Mouse (Mus musculus) heart, embryonic 16.5 days (tissue): ENCODE measurements around the gene Ipo4. TPM values are rescaled to one million over a fixed set of nuclear protein-coding genes. Genes with fewer than 3 reads are reported as not detected.

Experiments
- ATAC-seq: fragments of 200-750 bp; cut with Nextera tagmentation; replicated peaks from 2 replicates; pipeline ENCODE4 v1.8.0; 2017; ENCODE audit warnings: moderate number of reproducible peaks; ENCODE audit not compliant: insufficient read depth, low FRiP score; ENCODE audit errors: extremely low read depth
- H3K27ac ChIP-seq: fragments of 300-500 bp; sonication (generic); 2 replicates; pipeline ENCODE4 v1.5.1; 2014; ENCODE audit warnings: mild to moderate bottlenecking, low read length, control low read depth, moderate library complexity
- H3K27me3 ChIP-seq: fragments of 300-500 bp; sonication (generic); 2 replicates; pipeline ENCODE4 v1.6.1; 2014; ENCODE audit warnings: low read length, mixed read lengths; ENCODE audit not compliant: control insufficient read depth, insufficient read depth
- H3K36me3 ChIP-seq: fragments of 300-500 bp; sonication (generic); 2 replicates; pipeline ENCODE4 v1.6.1; 2014; ENCODE audit not compliant: control insufficient read depth, insufficient read depth
- H3K4me1 ChIP-seq: fragments of 300-500 bp; sonication (generic); 2 replicates; pipeline ENCODE4 v1.6.1; 2014; ENCODE audit warnings: low read length, mixed read lengths; ENCODE audit not compliant: control insufficient read depth, insufficient read depth
- H3K4me2 ChIP-seq: fragments of 300-500 bp; sonication (generic); 2 replicates; pipeline ENCODE4 v1.6.1; 2014; ENCODE audit warnings: low read depth, mild to moderate bottlenecking, control low read depth, low read length
- H3K4me3 ChIP-seq: fragments of 300-500 bp; sonication (generic); 2 replicates; pipeline ENCODE4 v1.5.1; 2014; ENCODE audit warnings: mild to moderate bottlenecking, control low read depth, low read length
- H3K9ac ChIP-seq: fragments of 300-500 bp; sonication (generic); 2 replicates; pipeline ENCODE4 v1.6.1; 2014; ENCODE audit warnings: low read length, control low read depth
- H3K9me3 ChIP-seq: fragments of 300-500 bp; sonication (generic); replicated peaks from 2 replicates; pipeline ENCODE4 v1.6.1; 2016; ENCODE audit warnings: low read length; ENCODE audit not compliant: control insufficient read depth
- WGBS: fragments of 180-500 bp; shearing (Covaris S2); extraction: QIAGEN DNeasy Blood & Tissue Kit; methylation state at CpG from one replicate; pipeline ENCODE4 v1.1.7; 2014; 5-methylcytosine and 5-hydroxymethylcytosine counted together
- polyA plus RNA-seq: library from polyadenylated mRNA; unstranded; fragments of >200 nt; fragmentation: Nextera tagmentation; extraction: Ambion mirVana; gene quantifications from 2 replicates; pipeline ENCODE4 v1.2.1, GENCODE M21; 2015

Ipo4 gene
- polyA plus RNA-seq, 1 experiment from 2014 or later, result 64.8 TPM

DNA sequence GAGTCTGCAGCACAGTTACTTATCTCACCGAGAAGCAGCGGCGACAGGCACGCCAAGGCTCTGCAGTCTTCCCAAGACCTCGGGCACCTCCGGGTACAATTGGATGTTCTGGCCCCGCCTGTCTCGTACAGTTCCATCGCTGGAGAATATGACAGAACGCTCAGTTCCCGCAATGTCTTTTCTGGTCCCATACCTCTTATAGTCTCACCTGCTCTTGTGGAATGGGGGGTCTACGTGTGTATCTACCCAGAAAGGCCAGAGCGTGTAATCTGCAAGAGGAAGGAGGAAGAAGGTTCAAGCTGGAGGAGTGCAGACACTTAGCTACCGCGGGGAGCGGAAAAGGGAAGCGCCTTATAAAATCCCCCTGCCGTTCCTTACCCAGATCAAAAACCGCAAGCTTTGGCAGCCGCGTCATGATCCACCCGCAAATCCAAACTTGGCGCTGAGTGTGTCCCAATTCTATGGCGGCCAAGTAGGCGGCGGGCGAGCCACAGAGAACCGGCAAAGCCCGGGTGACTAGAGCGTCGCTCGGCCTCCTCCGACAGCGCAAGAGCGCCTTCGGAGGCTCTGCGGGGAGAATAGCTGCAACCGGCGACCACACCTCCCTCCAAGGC, 24.3 kb upstream of the Ipo4 start, which contains the start of gene Mdp1:
Gene Mdp1 (minus strand): TSS at position 549 of the 614 bp plus-strand sequence.
- Histone ChIP-seq H3K27ac (peak within 1 kb of the TSS; percentile 73), H3K27me3 (no peaks in the 10 kb centered on the region), H3K36me3 (peaks cover 28% of the 10 kb centered on the region), H3K4me2 (peak within 1 kb of the TSS; percentile 77), H3K4me1 (peaks cover 27% of the 10 kb centered on the region), H3K9me3 (no peaks in the 10 kb centered on the region), H3K4me3 (peak within 1 kb of the TSS; percentile 64), H3K9ac (peak within 1 kb of the TSS; percentile 86)
- under 1% methylated on average over 39 of the region's 39 CpGs for WGBS
- ATAC-seq, result peak; percentile 88

DNA sequence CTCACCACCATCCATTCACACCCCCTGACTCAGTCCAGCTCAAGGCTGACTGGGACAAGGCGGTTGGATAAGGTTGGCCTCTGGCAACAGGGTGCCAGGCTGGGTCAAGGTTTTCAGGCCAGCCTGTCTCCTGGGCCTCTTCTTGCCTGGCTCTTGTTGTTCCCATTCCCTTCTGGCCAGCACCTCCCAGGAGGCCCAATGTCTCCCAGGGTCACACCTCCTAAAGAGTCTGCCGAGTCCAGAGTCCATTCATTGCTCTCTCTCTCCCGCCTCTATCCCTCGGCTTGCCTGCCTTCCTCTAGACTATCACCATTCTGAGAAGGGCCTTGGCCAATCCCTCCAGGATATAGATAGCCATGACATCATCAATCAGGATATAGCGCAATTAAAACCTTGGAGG, 22.3 kb upstream of the Ipo4 start:
- no peak overlapping the region for H3K9ac ChIP-seq
- H3K4me3 ChIP-seq, result no peak overlapping the region
- ATAC-seq, result no peak
- peaks cover 27% of the 10 kb centered on the region for H3K4me1 ChIP-seq
- H3K4me2 ChIP-seq, result no peak overlapping the region
- no peaks in the 10 kb centered on the region for H3K9me3 ChIP-seq
- 78% methylated on average over 5 of the region's 5 CpGs for WGBS
- peaks cover 21% of the 10 kb centered on the region for H3K36me3 ChIP-seq
- H3K27me3 ChIP-seq, result no peaks in the 10 kb centered on the region
- H3K27ac ChIP-seq, result peak overlapping the region; percentile 89

DNA sequence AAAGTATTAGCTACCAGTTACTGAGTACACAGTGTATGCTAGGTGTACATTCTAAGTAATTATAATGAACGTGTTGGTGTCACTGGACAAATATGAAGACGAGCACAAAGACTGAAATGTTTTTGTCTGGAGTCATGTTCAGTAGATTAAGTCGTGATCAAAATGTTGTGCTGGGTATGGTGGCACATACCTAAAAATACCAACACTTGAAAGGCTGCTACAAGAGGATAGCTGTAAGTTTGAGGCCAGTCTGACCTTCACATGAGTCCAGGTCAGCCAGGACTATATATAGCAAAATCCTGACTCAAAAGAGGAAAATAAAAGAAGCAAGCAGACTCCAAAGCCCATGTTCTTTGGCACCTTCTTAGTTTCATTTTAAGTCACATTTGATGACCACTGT, 21.2 kb upstream of the Ipo4 start:
- peak; percentile 77 for ATAC-seq
- 52% methylated on average over 3 of the region's 3 CpGs for WGBS
- Histone ChIP-seq H3K4me3 (no peak overlapping the region), H3K4me1 (peaks cover 27% of the 10 kb centered on the region), H3K27me3 (no peaks in the 10 kb centered on the region), H3K4me2 (peak overlapping the region; percentile 13; the same call in 1 of the 2 replicates), H3K36me3 (peaks cover 16% of the 10 kb centered on the region), H3K9me3 (no peaks in the 10 kb centered on the region), H3K9ac (no peak overlapping the region; the same call in 1 of the 2 replicates), H3K27ac (peak overlapping the region; percentile 89)

DNA sequence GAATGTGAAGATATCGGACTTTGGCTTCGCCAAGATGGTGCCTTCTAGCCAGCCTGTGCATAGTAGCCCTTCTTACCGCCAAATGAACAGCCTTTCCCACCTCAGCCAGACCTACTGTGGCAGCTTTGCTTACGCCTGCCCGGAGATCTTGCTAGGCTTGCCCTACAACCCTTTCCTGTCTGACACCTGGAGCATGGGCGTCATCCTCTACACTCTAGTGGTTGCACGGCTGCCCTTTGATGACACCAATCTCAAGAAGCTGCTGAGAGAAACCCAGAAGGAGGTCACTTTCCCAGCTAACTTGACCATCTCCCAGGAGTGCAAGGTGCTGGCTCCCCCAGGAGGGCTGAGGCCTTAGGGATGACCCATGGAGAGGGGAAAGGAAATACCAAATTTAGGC, 15.8 kb upstream of the Ipo4 start:
- H3K4me3 ChIP-seq, result no peak overlapping the region
- WGBS, result 79% methylated on average over 7 of the region's 7 CpGs
- H3K4me2 ChIP-seq, result no peak overlapping the region
- no peaks in the 10 kb centered on the region for H3K36me3 ChIP-seq
- no peak for ATAC-seq
- H3K9ac ChIP-seq, result no peak overlapping the region
- no peaks in the 10 kb centered on the region for H3K27me3 ChIP-seq
- H3K9me3 ChIP-seq, result no peaks in the 10 kb centered on the region
- H3K27ac ChIP-seq, result no peak overlapping the region
- H3K4me1 ChIP-seq, result no peaks in the 10 kb centered on the region

DNA sequence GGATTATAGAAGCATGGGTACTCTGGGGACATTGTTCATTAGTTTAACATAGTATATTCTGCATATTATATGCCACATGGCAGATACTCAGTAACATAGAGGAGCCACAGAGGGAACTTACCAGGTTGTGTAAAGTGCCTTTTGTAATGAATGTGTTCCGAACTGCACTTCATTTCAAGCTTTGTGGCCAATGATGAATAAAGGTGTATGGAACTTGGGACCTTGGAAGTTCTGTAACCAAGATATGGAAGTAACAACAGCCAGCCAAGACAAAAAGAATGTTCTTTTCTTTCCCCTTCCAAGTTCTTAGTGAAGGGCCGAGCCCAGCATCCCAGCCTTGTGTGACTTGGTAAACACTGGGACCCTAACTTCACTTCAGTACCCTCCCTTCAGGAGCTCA, 14.1 kb upstream of the Ipo4 start, which contains the start of gene Tssk4:
Gene Tssk4 (plus strand): TSS at position 301 of the 400 bp plus-strand sequence.
- peaks cover 3% of the 10 kb centered on the region; the same call in 1 of the 2 replicates for H3K36me3 ChIP-seq
- H3K9me3 ChIP-seq, result no peaks in the 10 kb centered on the region
- no peak within 1 kb of the TSS for H3K4me3 ChIP-seq
- no peak within 1 kb of the TSS for H3K9ac ChIP-seq
- peaks cover 7% of the 10 kb centered on the region for H3K4me1 ChIP-seq
- no peak within 1 kb of the TSS for H3K4me2 ChIP-seq
- no peak for ATAC-seq
- 88% methylated on average over 2 of the region's 2 CpGs for WGBS
- H3K27me3 ChIP-seq, result no peaks in the 10 kb centered on the region
- no peak within 1 kb of the TSS for H3K27ac ChIP-seq

DNA sequence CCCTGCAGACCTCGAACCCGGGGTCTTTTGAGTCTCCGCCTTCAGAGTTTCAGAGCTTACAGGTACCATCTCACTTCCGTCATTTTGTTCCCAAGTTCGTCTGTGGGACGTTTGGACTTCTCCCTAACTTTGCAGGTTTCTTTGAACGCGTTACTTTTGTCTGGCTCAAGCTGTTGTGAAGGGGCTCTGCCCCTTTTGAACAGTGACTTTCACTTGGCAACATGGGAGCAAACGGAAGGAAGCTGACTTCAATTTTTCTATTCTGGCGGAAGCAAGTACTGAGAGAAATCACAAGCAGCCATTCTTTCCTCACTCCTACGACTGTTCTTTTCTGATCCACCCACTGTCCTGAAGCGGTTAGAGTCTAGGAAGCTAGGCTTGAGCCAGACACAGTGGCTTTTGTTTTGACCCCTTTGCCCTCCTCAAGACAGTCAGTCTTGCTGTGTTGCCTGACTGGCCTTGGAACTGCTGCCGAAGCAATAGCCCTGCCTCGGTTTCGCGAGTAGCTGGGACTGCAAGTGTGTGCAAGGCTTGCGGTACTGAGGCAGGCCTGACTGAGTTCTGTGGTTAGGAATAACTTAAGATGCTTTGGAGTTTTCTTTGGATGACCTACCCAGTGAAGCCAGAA, 8.6 kb upstream of the Ipo4 start:
- 15% methylated on average over 17 of the region's 17 CpGs for WGBS
- Histone ChIP-seq H3K4me2 (peak overlapping the region; percentile 82), H3K9me3 (no peaks in the 10 kb centered on the region), H3K4me3 (peak overlapping the region; percentile 96), H3K27ac (peak overlapping the region; percentile 97), H3K9ac (peak overlapping the region; percentile 98), H3K36me3 (peaks cover 23% of the 10 kb centered on the region), H3K27me3 (no peaks in the 10 kb centered on the region), H3K4me1 (peaks cover 19% of the 10 kb centered on the region)
- ATAC-seq, result no peak

DNA sequence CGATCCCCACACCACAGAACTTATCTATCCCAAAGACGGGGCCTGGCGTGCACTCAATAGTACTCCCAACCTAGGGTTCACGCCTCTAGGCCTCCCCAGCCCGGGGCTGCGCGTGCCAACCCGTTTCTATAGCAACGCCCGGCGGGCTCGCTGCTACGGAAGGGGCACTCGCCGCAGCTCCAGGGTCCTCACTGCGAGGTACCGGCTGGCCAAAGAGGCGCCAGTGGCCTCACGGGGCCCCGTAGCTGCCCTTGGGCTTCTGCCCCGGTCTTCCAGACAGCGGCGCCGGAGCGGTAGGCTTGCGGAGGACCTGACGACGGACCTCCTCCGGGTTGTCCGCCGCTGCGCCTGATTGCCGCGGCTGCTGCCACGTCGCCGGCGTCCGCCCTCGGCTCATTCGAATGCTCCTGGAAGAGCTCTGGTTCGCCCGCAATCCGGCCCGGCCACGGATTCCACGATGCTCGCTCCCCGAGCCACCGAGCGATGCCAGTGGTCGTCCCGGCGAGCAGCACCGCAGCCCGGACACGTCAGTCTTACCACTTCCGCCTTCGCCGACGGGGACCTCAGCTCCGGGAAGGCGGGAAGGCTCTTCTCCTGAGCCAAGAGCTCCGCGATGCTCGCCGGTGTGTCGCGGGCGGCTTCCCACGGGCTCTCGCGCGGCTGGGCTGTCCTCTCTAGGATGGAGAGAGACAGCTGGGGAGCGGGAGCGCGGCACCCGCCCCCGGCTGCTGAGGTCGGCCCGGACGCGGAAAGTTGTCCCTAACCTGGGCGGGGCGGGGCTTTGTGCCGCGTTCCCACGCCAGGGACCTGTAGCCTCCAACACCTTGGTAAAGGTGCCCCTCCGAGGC, 7.5 kb upstream of the Ipo4 start, which contains the start of gene Tm9sf1:
Gene Tm9sf1 (minus strand): TSS at position 747 of the 848 bp plus-strand sequence.
- Histone ChIP-seq H3K36me3 (peaks cover 27% of the 10 kb centered on the region), H3K27ac (peak within 1 kb of the TSS; percentile 97), H3K9ac (peak within 1 kb of the TSS; percentile 98), H3K27me3 (no peaks in the 10 kb centered on the region), H3K4me3 (peak within 1 kb of the TSS; percentile 96), H3K9me3 (no peaks in the 10 kb centered on the region), H3K4me2 (peak within 1 kb of the TSS; percentile 82), H3K4me1 (peaks cover 19% of the 10 kb centered on the region)
- ATAC-seq, result peak; percentile 84
- under 1% methylated on average over 88 of the region's 89 CpGs for WGBS

DNA sequence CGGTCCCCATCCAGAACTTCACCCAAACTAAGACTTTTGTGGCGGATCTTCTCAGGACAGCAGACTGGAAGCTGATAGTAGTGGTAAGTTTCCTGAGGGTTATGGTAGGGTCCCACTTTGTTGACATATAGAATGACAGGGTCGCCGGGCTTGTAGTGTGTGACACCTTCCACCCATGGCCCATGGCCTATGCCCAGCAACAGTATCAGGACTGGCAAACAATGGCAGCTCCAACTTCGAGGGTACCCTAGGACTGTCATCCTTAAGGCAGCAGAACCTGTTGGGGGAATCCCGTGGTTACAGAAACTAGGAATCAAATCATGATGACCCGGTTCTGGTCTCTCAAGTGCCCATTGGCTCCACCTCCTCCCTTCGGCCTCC, 6.9 kb upstream of the Ipo4 start:
- Histone ChIP-seq H3K36me3 (peaks cover 34% of the 10 kb centered on the region), H3K27ac (peak overlapping the region; percentile 97), H3K27me3 (no peaks in the 10 kb centered on the region), H3K9ac (peak overlapping the region; percentile 98), H3K4me3 (peak overlapping the region; percentile 96), H3K9me3 (no peaks in the 10 kb centered on the region), H3K4me2 (peak overlapping the region; percentile 82), H3K4me1 (peaks cover 19% of the 10 kb centered on the region)
- 17% methylated on average over 8 of the region's 8 CpGs for WGBS
- peak; percentile 15 for ATAC-seq
